Comparison of ENCODE assay signal across 8 mouse cellular contexts in the genomic region with DNA sequence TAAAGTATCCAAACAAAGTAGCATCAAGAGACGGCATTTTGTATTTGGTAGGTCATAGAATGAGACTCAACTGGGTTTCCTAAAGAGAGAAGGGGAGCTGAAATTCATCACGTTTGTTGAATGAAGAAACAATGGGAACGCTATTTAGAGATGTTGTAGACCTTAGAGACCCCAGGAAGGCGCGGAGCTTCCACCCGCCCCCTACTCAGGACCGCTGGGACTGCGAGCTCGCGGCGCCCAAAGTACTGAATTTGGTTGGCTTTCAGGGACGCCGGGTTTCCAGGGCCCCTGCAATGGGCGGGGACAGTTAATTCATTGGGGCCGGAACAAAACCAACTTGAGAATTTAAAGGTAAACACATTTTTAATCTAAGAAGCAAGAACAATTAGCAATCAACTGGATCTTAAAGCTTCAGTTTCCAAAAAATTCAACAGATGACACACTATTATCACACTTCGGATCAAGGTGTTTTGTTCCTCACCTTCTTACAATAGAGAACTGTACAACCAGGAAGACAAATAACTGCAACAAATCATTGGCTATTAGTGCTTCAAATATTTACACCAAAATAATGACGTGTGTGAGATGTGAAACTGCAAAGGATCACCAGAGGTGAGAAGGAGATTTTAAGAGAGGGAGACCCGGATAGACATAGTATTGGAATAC. TPM values are rescaled to one million over a fixed set of nuclear protein-coding genes. Genes with fewer than 3 reads are reported as not detected.
DNase-seq lines count a peak whose midpoint lies in the region; ATAC-seq lines count a peak whose summit lies in the region.

A gene (minus strand): TSS at position 236 of the 666 bp plus-strand sequence.

- peak within 1 kb of the TSS; percentile 68 for H3K9ac ChIP-seq in hindbrain, embryonic 12.5 days

- DNase-seq in T-cell, adult 2 months (ENCODE audit: low spot score) = peak; percentile 68
- DNase-seq in cerebellum, postnatal 10 days = peak; percentile 82
- peak; percentile 43 to 57 for DNase-seq in frontal cortex, postnatal 14 days (ENCODE audit: low spot score in 2 of 2)
- peak; percentile 77 for DNase-seq in layer of hippocampus, postnatal 36 days
- peak; percentile 80 for DNase-seq in lung, postnatal 36 days
- DNase-seq in right cerebral cortex, adult 18-20 months = peak; percentile 84
- peak; percentile 44 to 67 for DNase-seq in urinary bladder, postnatal 4 days (ENCODE audit: low spot score in 2 of 2)

- H3K4me3 ChIP-seq in hindbrain, embryonic 12.5 days = peak within 1 kb of the TSS; percentile 55

- H3K36me3 ChIP-seq in hindbrain, embryonic 12.5 days = peaks cover 4% of the 10 kb centered on the region; the same call in 1 of the 2 replicates

- 3% methylated on average over 18 of the region's 18 CpGs for WGBS in hindbrain, embryonic 12.5 days

- peak within 1 kb of the TSS; percentile 80 for H3K27ac ChIP-seq in hindbrain, embryonic 12.5 days

- H3K27me3 ChIP-seq in hindbrain, embryonic 12.5 days = no peaks in the 10 kb centered on the region

- H3K4me1 ChIP-seq in hindbrain, embryonic 12.5 days = peaks cover 13% of the 10 kb centered on the region; the same call in 1 of the 2 replicates

- peak; percentile 84 for ATAC-seq in hindbrain, embryonic 12.5 days (ENCODE audit: low FRiP score)

- H3K9me3 ChIP-seq in hindbrain, embryonic 12.5 days (replicated peaks) = no peaks in the 10 kb centered on the region

- peak within 1 kb of the TSS; percentile 84 for H3K4me2 ChIP-seq in hindbrain, embryonic 12.5 days (replicated peaks)

RNA-seq across cellular contexts. Expression of the gene that starts here (rescaled TPM):
- 45.4 and 48.3 TPM in 2 replicates for polyA plus RNA-seq in hindbrain, embryonic 12.5 days (2016; fragmentation: Nextera tagmentation; extraction: Ambion mirVana)
- 10 to 100 TPM; 40.8 to 46.3 TPM for total RNA-seq in layer of hippocampus, postnatal 36 days (2021)

Comparison
In these comparisons a context has a peak if more than half of its experiments do, and no peak if none do; other contexts are left out.
1. Peak in every context shown above with its lines: DNase-seq, ATAC-seq, H3K4me3 ChIP-seq and H3K27ac ChIP-seq.